Mouse (Mus musculus) intestine, postnatal 0 days (tissue): ENCODE results near the gene Stam2. TPM values are rescaled to one million over a fixed set of nuclear protein-coding genes. Genes with fewer than 3 reads are reported as not detected.

ENCODE experiments used
- ATAC-seq: fragments of 200-750 bp; cut with Nextera tagmentation; 2 replicates; pipeline ENCODE4 v1.8.0; 2017; ENCODE audit warnings: mild to moderate bottlenecking, moderate TSS enrichment, moderate library complexity
- H3K27ac ChIP-seq: fragments of 300-500 bp; sonication (generic); 2 replicates; pipeline ENCODE4 v1.5.1; 2014; ENCODE audit warnings: mild to moderate bottlenecking, low read depth, low read length, moderate library complexity
- H3K27me3 ChIP-seq: fragments of 300-500 bp; sonication (generic); replicated peaks from 2 replicates; pipeline ENCODE4 v1.6.1; 2014; ENCODE audit warnings: low read length, mixed read lengths; ENCODE audit not compliant: control insufficient read depth, insufficient read depth
- H3K36me3 ChIP-seq: fragments of 300-500 bp; sonication (generic); 2 replicates; pipeline ENCODE4 v1.6.1; 2014; ENCODE audit warnings: mild to moderate bottlenecking, moderate library complexity; ENCODE audit not compliant: control insufficient read depth, insufficient read depth
- H3K4me1 ChIP-seq: fragments of 300-500 bp; sonication (generic); replicated peaks from 2 replicates; pipeline ENCODE4 v1.6.1; 2014; ENCODE audit warnings: antibody characterized with exemption, low read length, mixed read lengths; ENCODE audit not compliant: control insufficient read depth, insufficient read depth
- H3K4me2 ChIP-seq: fragments of 300-500 bp; sonication (generic); replicated peaks from 2 replicates; pipeline ENCODE4 v1.6.1; 2014; ENCODE audit warnings: low read depth, mild to moderate bottlenecking, moderate library complexity
- H3K4me3 ChIP-seq: fragments of 300-500 bp; sonication (generic); 2 replicates; pipeline ENCODE4 v1.5.1; 2014; ENCODE audit warnings: low read depth, low read length
- H3K9ac ChIP-seq: fragments of 300-500 bp; sonication (generic); 2 replicates; pipeline ENCODE4 v1.6.1; 2014; ENCODE audit warnings: mild to moderate bottlenecking, low read depth, low read length
- H3K9me3 ChIP-seq: fragments of 300-500 bp; sonication (generic); 2 replicates; pipeline ENCODE4 v1.6.1; 2016; ENCODE audit warnings: mixed run types; ENCODE audit not compliant: control insufficient read depth
- CTCF ChIP-seq: sonication (generic); IDR thresholded peaks from 2 replicates; pipeline ENCODE4 v1.5.1; 2016; ENCODE audit warnings: low read depth, mild to moderate bottlenecking, control low read depth, antibody characterized with exemption, moderate library complexity
- WGBS: fragments of 180-500 bp; shearing (Covaris S2); extraction: QIAGEN DNeasy Blood & Tissue Kit; methylation state at CpG from one replicate; pipeline ENCODE4 v1.1.7; 2014; 5-methylcytosine and 5-hydroxymethylcytosine counted together
- polyA plus RNA-seq: library from polyadenylated mRNA; unstranded; fragments of >200 nt; fragmentation: Nextera tagmentation; extraction: Ambion mirVana; gene quantifications from 2 replicates; pipeline ENCODE4 v1.2.1, GENCODE M21; 2015

The Stam2 gene
- polyA plus RNA-seq, 1 experiment from 2014 or later, result 28.3 TPM

DNA sequence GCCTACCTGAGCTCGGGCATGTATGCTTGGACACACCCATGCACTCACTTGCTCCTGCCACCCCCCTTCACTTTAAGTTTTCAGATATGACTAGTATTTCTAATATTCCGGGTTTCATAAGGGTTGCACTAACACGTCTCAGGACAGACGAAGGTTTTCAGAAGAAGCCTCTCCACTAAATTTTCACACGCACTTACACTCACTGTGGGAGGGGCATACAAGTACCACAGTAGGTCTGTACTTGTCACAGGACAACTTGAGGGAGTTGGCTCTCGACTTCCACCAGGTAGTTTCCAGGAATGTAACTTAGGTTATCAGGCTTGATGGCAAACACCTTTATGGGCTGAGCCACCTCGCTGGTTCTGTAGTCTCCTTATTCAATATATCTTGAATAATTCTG lies 8.4 kb downstream of the Stam2 start:
- no peak overlapping the region for H3K4me3 ChIP-seq
- no peak overlapping the region for H3K4me2 ChIP-seq
- TF ChIP-seq CTCF, result no peak
- no peaks in the 10 kb centered on the region for H3K9me3 ChIP-seq
- ATAC-seq, result no peak
- H3K4me1 ChIP-seq, result no peaks in the 10 kb centered on the region
- H3K27ac ChIP-seq, result no peak overlapping the region
- 82% methylated on average over 7 of the region's 7 CpGs for WGBS
- H3K9ac ChIP-seq, result no peak overlapping the region
- H3K27me3 ChIP-seq, result no peaks in the 10 kb centered on the region
- 0 out of 2 replicates have a peak, but pooled peaks cover 4% of the 10 kb centered on the region for H3K36me3 ChIP-seq

DNA sequence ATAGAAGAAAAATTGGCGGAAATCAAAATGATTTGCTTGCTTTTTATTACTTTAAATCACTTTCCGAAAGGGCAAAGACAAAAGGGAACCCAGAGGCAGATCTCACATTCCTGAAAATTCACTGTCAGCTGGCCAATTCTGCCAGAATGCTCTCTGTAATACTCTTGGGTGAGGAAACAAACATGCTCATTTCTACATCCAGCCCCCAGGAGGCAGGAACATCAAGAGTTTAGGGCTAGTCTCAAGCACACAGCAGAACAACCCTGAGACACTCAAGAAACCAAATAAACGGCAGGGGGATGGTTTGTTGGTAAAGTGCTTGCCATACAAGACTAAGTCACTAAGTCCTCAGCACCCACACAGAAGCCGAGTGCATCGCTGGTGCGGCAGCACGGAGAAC lies 9.5 kb downstream of the Stam2 start:
- ATAC-seq, result no peak
- Histone ChIP-seq H3K4me1 (no peaks in the 10 kb centered on the region), H3K27ac (no peak overlapping the region), H3K4me3 (no peak overlapping the region), H3K4me2 (no peak overlapping the region), H3K9ac (no peak overlapping the region), H3K27me3 (no peaks in the 10 kb centered on the region), H3K36me3 (0 out of 2 replicates have a peak, but pooled peaks cover 4% of the 10 kb centered on the region), H3K9me3 (no peaks in the 10 kb centered on the region)
- 87% methylated on average over 7 of the region's 7 CpGs for WGBS
- no peak for TF ChIP-seq CTCF

- no peaks in the 10 kb centered on the region for H3K9me3 ChIP-seq
- no peaks in the 10 kb centered on the region for H3K27me3 ChIP-seq
- H3K4me3 ChIP-seq, result no peak overlapping the region
- no peak overlapping the region for H3K4me2 ChIP-seq
- 0 out of 2 replicates have a peak, but pooled peaks cover 4% of the 10 kb centered on the region for H3K36me3 ChIP-seq
- no peak overlapping the region for H3K27ac ChIP-seq
- no peaks in the 10 kb centered on the region for H3K4me1 ChIP-seq
- WGBS, result 78% methylated on average over 5 of the region's 5 CpGs
- no peak overlapping the region for H3K9ac ChIP-seq
- ATAC-seq, result no peak
- no peak for TF ChIP-seq CTCF
Observed at GRCm38 (mm10) chr2:52732001-52732400, 10.1 kb downstream of the Stam2 start.

GRCm38 (mm10) chr2:52730891-52731290 lies 11.2 kb downstream of the Stam2 start:
- 0 out of 2 replicates have a peak, but pooled peaks cover 4% of the 10 kb centered on the region for H3K36me3 ChIP-seq
- no peak overlapping the region for H3K27ac ChIP-seq
- no peak overlapping the region for H3K4me3 ChIP-seq
- H3K27me3 ChIP-seq, result no peaks in the 10 kb centered on the region
- no peaks in the 10 kb centered on the region for H3K9me3 ChIP-seq
- WGBS, result 96% methylated on average over 6 of the region's 6 CpGs
- no peak for ATAC-seq
- no peak overlapping the region for H3K9ac ChIP-seq
- H3K4me2 ChIP-seq, result no peak overlapping the region
- no peaks in the 10 kb centered on the region for H3K4me1 ChIP-seq
- no peak for TF ChIP-seq CTCF

GRCm38 (mm10) chr2:52720231-52721025 lies 21.7 kb downstream of the Stam2 start:
- no peak for ATAC-seq
- WGBS, result 35% methylated on average over 13 of the region's 13 CpGs
- Histone ChIP-seq H3K4me3 (no peak overlapping the region), H3K9me3 (no peaks in the 10 kb centered on the region), H3K4me1 (no peaks in the 10 kb centered on the region), H3K27ac (no peak overlapping the region), H3K4me2 (no peak overlapping the region), H3K36me3 (peaks cover 9% of the 10 kb centered on the region; the same call in 1 of the 2 replicates), H3K27me3 (no peaks in the 10 kb centered on the region), H3K9ac (no peak overlapping the region)
- no peak for TF ChIP-seq CTCF

DNA sequence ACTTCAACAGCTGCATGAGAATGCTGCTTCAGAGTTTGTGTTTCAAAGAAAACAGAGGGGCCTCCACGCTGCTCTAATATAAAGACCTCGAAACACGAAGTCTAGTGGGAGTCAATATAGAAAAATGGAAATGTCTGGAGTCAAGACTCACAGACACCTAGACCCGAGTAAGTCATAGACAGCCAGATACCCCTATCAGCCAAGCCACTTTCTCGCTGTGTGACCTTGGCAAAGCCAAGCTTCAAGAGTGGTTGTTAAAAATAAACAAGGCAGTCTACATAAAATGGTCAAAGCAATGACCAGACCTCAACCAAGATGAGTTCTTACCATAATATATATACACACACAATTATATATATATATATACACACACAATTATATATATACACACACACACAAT lies 25.0 kb downstream of the Stam2 start:
- Histone ChIP-seq H3K4me3 (no peak overlapping the region), H3K27me3 (no peaks in the 10 kb centered on the region), H3K9me3 (no peaks in the 10 kb centered on the region), H3K4me1 (no peaks in the 10 kb centered on the region), H3K9ac (no peak overlapping the region), H3K36me3 (peaks cover 35% of the 10 kb centered on the region), H3K27ac (no peak overlapping the region), H3K4me2 (no peak overlapping the region)
- 90% methylated on average over 5 of the region's 5 CpGs for WGBS
- no peak for TF ChIP-seq CTCF
- ATAC-seq, result no peak
